Mouse (Mus musculus): ENCODE results near the gene Eid2. TPM values are rescaled to one million over a fixed set of nuclear protein-coding genes. Genes with fewer than 3 reads are reported as not detected.

Eid2 gene
- polyA plus RNA-seq, 1 experiment from 2014 or later, result 3.1 TPM

DNA sequence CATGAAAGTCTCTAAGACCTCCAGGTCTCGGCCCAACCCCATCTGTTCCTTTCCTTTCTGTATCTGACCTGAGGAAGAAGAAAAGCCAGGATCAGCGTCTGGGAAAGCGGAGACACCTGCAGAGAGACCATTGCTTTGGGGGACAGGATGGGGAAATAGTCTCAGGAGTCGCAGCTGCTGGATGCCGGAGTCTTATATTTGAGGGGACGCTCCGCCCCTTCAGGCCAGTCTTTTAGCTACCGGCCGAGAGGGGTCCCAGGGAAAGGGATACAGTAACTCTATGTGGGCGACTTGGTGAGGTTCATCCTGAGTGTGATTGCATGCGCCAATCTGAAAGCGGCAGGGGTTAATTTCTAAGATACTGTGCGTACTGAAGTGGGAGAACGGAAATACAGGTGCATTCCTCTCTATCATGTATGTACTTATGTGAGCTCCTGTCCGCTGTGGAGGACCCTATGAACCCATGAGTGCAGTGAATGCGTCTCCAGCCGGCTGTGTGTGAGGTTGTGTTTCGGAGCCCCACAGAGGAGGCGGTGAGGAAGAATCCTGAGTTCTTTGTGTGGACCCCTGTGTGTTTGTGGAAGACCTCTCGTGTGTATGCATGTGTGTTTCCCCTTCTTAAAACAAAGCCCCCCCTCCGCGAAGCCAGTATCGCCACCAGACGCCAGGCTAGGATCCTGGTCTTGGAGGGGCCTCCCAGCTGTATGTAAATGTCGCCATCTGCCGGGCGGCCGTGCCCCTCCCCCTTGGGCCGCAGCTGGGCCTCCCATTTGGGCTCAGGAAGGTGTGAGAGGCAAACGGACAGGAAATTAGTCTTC lies 34.1 kb downstream of the Eid2 start, which contains the start of gene Dll3:
TSS of gene Dll3 (minus strand) at position 623 of the 818 bp plus-strand sequence.
- Histone ChIP-seq H3K4me3 (ENCODE audit: low read depth, low read length) (peak within 1 kb of the TSS; percentile 16), H3K4me1 (replicated peaks; ENCODE audit: control insufficient read depth, insufficient read depth, low read length) (0 out of 2 replicates have a peak, but pooled peaks cover 3% of the 10 kb centered on the region), H3K4me2 (replicated peaks; ENCODE audit: low read depth) (peak within 1 kb of the TSS; percentile 49), H3K9me3 (ENCODE audit: control insufficient read depth) (no peaks in the 10 kb centered on the region), H3K27ac (ENCODE audit: low read depth, low read length) (no peak within 1 kb of the TSS), H3K36me3 (ENCODE audit: control insufficient read depth, insufficient read depth) (peaks cover 20% of the 10 kb centered on the region), H3K9ac (ENCODE audit: low read depth, low read length) (no peak within 1 kb of the TSS), H3K27me3 (replicated peaks; ENCODE audit: control insufficient read depth, insufficient read depth, low read length) (peaks cover 37% of the 10 kb centered on the region)
- WGBS, result 4% methylated on average over 30 of the region's 30 CpGs
- no peak for ATAC-seq
- peak; percentile 78 for TF ChIP-seq CTCF (IDR thresholded peaks at IDR 0.05; ENCODE audit: low read depth)

DNA sequence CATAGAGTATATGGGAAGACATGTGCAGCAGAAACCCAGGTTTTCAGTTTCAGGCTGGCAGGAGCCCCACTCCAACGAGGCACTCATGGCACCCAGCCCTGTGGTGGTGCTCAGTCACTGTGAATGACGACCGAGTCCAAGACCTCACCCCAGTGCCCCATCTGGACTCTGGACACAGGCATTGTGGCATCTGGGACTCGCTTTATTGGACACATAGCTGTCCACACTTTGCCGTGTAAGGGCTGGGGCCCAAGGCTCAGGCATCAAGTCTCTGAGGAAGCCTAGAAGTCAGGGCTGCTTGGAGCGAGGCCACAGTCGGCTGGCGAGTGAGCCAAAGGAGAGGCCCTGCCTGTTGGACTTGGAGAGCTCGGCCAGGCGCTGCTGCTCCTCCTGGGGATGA lies 38.0 kb downstream of the Eid2 start:
- no peak for TF ChIP-seq CTCF (IDR thresholded peaks at IDR 0.05; ENCODE audit: low read depth)
- Histone ChIP-seq H3K27me3 (replicated peaks; ENCODE audit: control insufficient read depth, insufficient read depth, low read length) (peaks cover 14% of the 10 kb centered on the region), H3K9me3 (ENCODE audit: control insufficient read depth) (no peaks in the 10 kb centered on the region), H3K27ac (ENCODE audit: low read depth, low read length) (no peak overlapping the region), H3K4me1 (replicated peaks; ENCODE audit: control insufficient read depth, insufficient read depth, low read length) (no peaks in the 10 kb centered on the region), H3K4me2 (replicated peaks; ENCODE audit: low read depth) (no peak overlapping the region), H3K4me3 (ENCODE audit: low read depth, low read length) (no peak overlapping the region), H3K9ac (ENCODE audit: low read depth, low read length) (no peak overlapping the region), H3K36me3 (ENCODE audit: control insufficient read depth, insufficient read depth) (peaks cover 53% of the 10 kb centered on the region)
- ATAC-seq, result no peak
- 90% methylated on average over 10 of the region's 10 CpGs for WGBS

GRCm38 (mm10) chr7:28306216-28306615 lies 38.5 kb downstream of the Eid2 start:
- peaks cover 53% of the 10 kb centered on the region for H3K36me3 ChIP-seq (ENCODE audit: control insufficient read depth, insufficient read depth)
- no peak overlapping the region for H3K4me2 ChIP-seq (replicated peaks; ENCODE audit: low read depth)
- no peak overlapping the region for H3K4me3 ChIP-seq (ENCODE audit: low read depth, low read length)
- 88% methylated on average over 8 of the region's 8 CpGs for WGBS
- H3K27me3 ChIP-seq (replicated peaks; ENCODE audit: control insufficient read depth, insufficient read depth, low read length), result peaks cover 8% of the 10 kb centered on the region
- H3K9ac ChIP-seq (ENCODE audit: low read depth, low read length), result no peak overlapping the region
- H3K9me3 ChIP-seq (ENCODE audit: control insufficient read depth), result no peaks in the 10 kb centered on the region
- no peak overlapping the region for H3K27ac ChIP-seq (ENCODE audit: low read depth, low read length)
- no peak for ATAC-seq
- no peak for TF ChIP-seq CTCF (IDR thresholded peaks at IDR 0.05; ENCODE audit: low read depth)
- H3K4me1 ChIP-seq (replicated peaks; ENCODE audit: control insufficient read depth, insufficient read depth, low read length), result no peaks in the 10 kb centered on the region; the same call in 1 of the 2 replicates

- TF ChIP-seq CTCF (IDR thresholded peaks at IDR 0.05; ENCODE audit: low read depth), result no peak
- H3K9ac ChIP-seq (ENCODE audit: low read depth, low read length), result no peak overlapping the region
- H3K36me3 ChIP-seq (ENCODE audit: control insufficient read depth, insufficient read depth), result peaks cover 55% of the 10 kb centered on the region
- H3K9me3 ChIP-seq (ENCODE audit: control insufficient read depth), result no peaks in the 10 kb centered on the region
- H3K4me3 ChIP-seq (ENCODE audit: low read depth, low read length), result no peak overlapping the region
- H3K27ac ChIP-seq (ENCODE audit: low read depth, low read length), result no peak overlapping the region
- no peak overlapping the region for H3K4me2 ChIP-seq (replicated peaks; ENCODE audit: low read depth)
- no peaks in the 10 kb centered on the region; the same call in 1 of the 2 replicates for H3K4me1 ChIP-seq (replicated peaks; ENCODE audit: control insufficient read depth, insufficient read depth, low read length)
- no peak for ATAC-seq
- no peaks in the 10 kb centered on the region for H3K27me3 ChIP-seq (replicated peaks; ENCODE audit: control insufficient read depth, insufficient read depth, low read length)
- 66% methylated on average over 9 of the region's 9 CpGs for WGBS
Measured at GRCm38 (mm10) chr7:28309737-28310136, 42.1 kb downstream of the Eid2 start.

GRCm38 (mm10) chr7:28311151-28311925 lies 43.7 kb downstream of the Eid2 start:
- H3K9ac ChIP-seq (ENCODE audit: low read depth, low read length), result peak overlapping the region; percentile 82
- no peaks in the 10 kb centered on the region; the same call in 1 of the 2 replicates for H3K4me1 ChIP-seq (replicated peaks; ENCODE audit: control insufficient read depth, insufficient read depth, low read length)
- peak overlapping the region; percentile 66 for H3K27ac ChIP-seq (ENCODE audit: low read depth, low read length)
- H3K4me2 ChIP-seq (replicated peaks; ENCODE audit: low read depth), result peak overlapping the region; percentile 92
- peaks cover 57% of the 10 kb centered on the region for H3K36me3 ChIP-seq (ENCODE audit: control insufficient read depth, insufficient read depth)
- 5% methylated on average over 35 of the region's 35 CpGs for WGBS
- no peaks in the 10 kb centered on the region for H3K27me3 ChIP-seq (replicated peaks; ENCODE audit: control insufficient read depth, insufficient read depth, low read length)
- TF ChIP-seq CTCF (IDR thresholded peaks at IDR 0.05; ENCODE audit: low read depth), result no peak
- H3K9me3 ChIP-seq (ENCODE audit: control insufficient read depth), result no peaks in the 10 kb centered on the region
- H3K4me3 ChIP-seq (ENCODE audit: low read depth, low read length), result peak overlapping the region; percentile 91
- peak; percentile 70 for ATAC-seq

- Histone ChIP-seq H3K4me2 (replicated peaks; ENCODE audit: low read depth) (peak within 1 kb of the TSS; percentile 92), H3K9ac (ENCODE audit: low read depth, low read length) (peak within 1 kb of the TSS; percentile 82), H3K4me1 (replicated peaks; ENCODE audit: control insufficient read depth, insufficient read depth, low read length) (no peaks in the 10 kb centered on the region; the same call in 1 of the 2 replicates), H3K27me3 (replicated peaks; ENCODE audit: control insufficient read depth, insufficient read depth, low read length) (no peaks in the 10 kb centered on the region), H3K9me3 (ENCODE audit: control insufficient read depth) (no peaks in the 10 kb centered on the region), H3K36me3 (ENCODE audit: control insufficient read depth, insufficient read depth) (peaks cover 57% of the 10 kb centered on the region), H3K4me3 (ENCODE audit: low read depth, low read length) (peak within 1 kb of the TSS; percentile 91), H3K27ac (ENCODE audit: low read depth, low read length) (peak within 1 kb of the TSS; percentile 66)
- WGBS, result under 1% methylated on average over 44 of the region's 45 CpGs
- TF ChIP-seq CTCF (IDR thresholded peaks at IDR 0.05; ENCODE audit: low read depth), result peak; percentile 13; the same call in 1 of the 2 replicates
- peak; percentile 95 for ATAC-seq
Measured at GRCm38 (mm10) chr7:28311926-28312543, 44.4 kb downstream of the Eid2 start, which contains the start of gene Timm50. Gene Timm50, minus strand, starts transcription at chr7:28312072.
